In the genomic region with DNA sequence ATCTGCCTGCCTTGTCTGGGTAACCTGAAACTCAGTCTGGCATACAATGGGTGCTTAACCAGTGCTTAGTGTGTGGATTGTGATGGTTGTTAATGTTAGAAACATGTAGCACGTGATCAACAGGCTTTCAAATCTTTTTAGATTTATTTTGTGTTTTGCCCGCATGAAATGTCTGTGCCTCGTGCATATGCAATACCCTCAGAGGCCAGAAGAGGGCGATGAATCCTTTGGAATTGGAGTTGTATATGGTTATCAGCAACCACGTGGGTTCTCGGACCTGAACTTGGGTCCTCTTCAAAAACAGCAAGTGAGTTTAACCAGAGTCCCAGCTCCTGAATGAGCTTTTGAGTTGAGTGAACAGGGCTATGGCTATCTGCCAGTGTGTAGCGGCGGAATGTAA, we compare ENCODE assay signal across 11 mouse cellular contexts.
DNase-seq lines count a peak whose midpoint lies in the region; ATAC-seq and TF ChIP-seq lines count a peak whose summit lies in the region.
"Had no signal": no experiment of that assay in that cellular context is flagged by ENCODE, and none has a peak within 500 bp of the region (broad histone marks: within the 10 kb centered on the region; RNA-seq: fewer than 3 reads in every experiment).

No protein-coding gene starts in this region.

- 0 out of 2 replicates have a peak, but pooled peaks cover 3% of the 10 kb centered on the region for H3K9me3 ChIP-seq in kidney, embryonic 14.5 days (ENCODE audit: control insufficient read depth, low read length)
- no peaks in the 10 kb centered on the region for H3K9me3 ChIP-seq in E14TG2a.4 (ENCODE audit: low read length)
- H3K9me3 ChIP-seq: hindbrain, embryonic 15.5 days; limb, embryonic 15.5 days; neural tube, embryonic 12.5 days had no signal

- H3K27ac ChIP-seq in kidney, embryonic 14.5 days (ENCODE audit: low read depth, low read length) = no peak overlapping the region
- H3K27ac ChIP-seq: hindbrain, embryonic 15.5 days; limb, embryonic 15.5 days; neural tube, embryonic 12.5 days had no signal

- H3K4me1 ChIP-seq in kidney, embryonic 14.5 days (ENCODE audit: control insufficient read depth, insufficient read depth, low read length) = no peaks in the 10 kb centered on the region
- H3K4me1 ChIP-seq in E14TG2a.4 (replicated peaks; ENCODE audit: low read depth, low read length) = no peaks in the 10 kb centered on the region
- H3K4me1 ChIP-seq: hindbrain, embryonic 15.5 days; limb, embryonic 15.5 days; neural tube, embryonic 12.5 days had no signal

- 69% methylated on average over 8 of the region's 8 CpGs for WGBS in kidney, embryonic 14.5 days

- DNase-seq in kidney, postnatal 10 days = peak; percentile 15
- peak; percentile 32 for DNase-seq in A20 (ENCODE audit: low read depth, low spot score)
- DNase-seq in induced T-regulatory cell, adult 2 months (ENCODE audit: low read depth) = peak; percentile 33
- no peak for DNase-seq in cerebellum, postnatal 25 days
- DNase-seq in frontal cortex, adult 2 months (ENCODE audit: extremely low spot score in 1 of 2, low spot score in 1 of 2) = no peak

- H3K4me3 ChIP-seq in kidney, embryonic 14.5 days (ENCODE audit: low read length) = no peak overlapping the region
- no peak overlapping the region for H3K4me3 ChIP-seq in E14TG2a.4 (replicated peaks; ENCODE audit: low read length)
- H3K4me3 ChIP-seq: hindbrain, embryonic 15.5 days; limb, embryonic 15.5 days; neural tube, embryonic 12.5 days had no signal

- TF ChIP-seq CTCF in E14TG2a.4 (conservative IDR thresholded peaks at IDR 0.05; ENCODE audit: low read length) = peak; percentile 74

- H3K9ac ChIP-seq in kidney, embryonic 14.5 days (ENCODE audit: low read depth, low read length) = no peak overlapping the region
- H3K9ac ChIP-seq: hindbrain, embryonic 15.5 days; limb, embryonic 15.5 days; neural tube, embryonic 12.5 days had no signal

- H3K36me3 ChIP-seq in kidney, embryonic 14.5 days (ENCODE audit: control insufficient read depth, insufficient read depth, low read length) = no peaks in the 10 kb centered on the region
- no peaks in the 10 kb centered on the region for H3K36me3 ChIP-seq in E14TG2a.4 (ENCODE audit: insufficient read depth, low read length)
- H3K36me3 ChIP-seq: hindbrain, embryonic 15.5 days; limb, embryonic 15.5 days; neural tube, embryonic 12.5 days had no signal

- H3K4me2 ChIP-seq in kidney, embryonic 14.5 days (replicated peaks; ENCODE audit: low read depth, low read length) = no peak overlapping the region
- H3K4me2 ChIP-seq: hindbrain, embryonic 15.5 days; limb, embryonic 15.5 days; neural tube, embryonic 12.5 days had no signal

- ATAC-seq in kidney, embryonic 14.5 days (ENCODE audit: low FRiP score, low TSS enrichment) = no peak
- ATAC-seq in inflammation-experienced regulatory T-cells, adult 6 months = no peak

- H3K27me3 ChIP-seq in kidney, embryonic 14.5 days (ENCODE audit: control insufficient read depth, insufficient read depth, low read length) = no peaks in the 10 kb centered on the region
- H3K27me3 ChIP-seq in E14TG2a.4 (ENCODE audit: insufficient read depth, low read length) = peaks cover 10% of the 10 kb centered on the region
- H3K27me3 ChIP-seq: hindbrain, embryonic 15.5 days; limb, embryonic 15.5 days; neural tube, embryonic 12.5 days had no signal

Comparison
In these comparisons a context has a peak if more than half of its experiments do, and no peak if none do; other contexts are left out.
1. DNase-seq: peak in kidney, postnatal 10 days (single experiment), A20 (single experiment) and induced T-regulatory cell, adult 2 months (single experiment); none in cerebellum, postnatal 25 days (0 of 2) and frontal cortex, adult 2 months (0 of 2).